Mouse (Mus musculus) MEL (cell line): Measurements from ENCODE around the gene Hoxd13.

Experiments used
- E2F4 ChIP-seq: IDR thresholded peaks from 2 replicates; pipeline ENCODE4 v1.6.1; 2011; ENCODE audit warnings: low read depth, low read length, improper control_type of control experiment, borderline replicate concordance
- POLR2A ChIP-seq, 2 experiments: IDR thresholded peaks; 2 replicates each; pipeline ENCODE4 v1.6.1; 2011 to 2012; ENCODE audit warnings: low read length in 2 of 2, mild to moderate bottlenecking in 2 of 2, control low read depth in 1 of 2, improper control_type of control experiment in 1 of 2, low read depth in 1 of 2, moderate library complexity in 1 of 2; ENCODE audit not compliant: control insufficient read depth in 1 of 2, insufficient read depth in 1 of 2, poor library complexity in 1 of 2

DNA sequence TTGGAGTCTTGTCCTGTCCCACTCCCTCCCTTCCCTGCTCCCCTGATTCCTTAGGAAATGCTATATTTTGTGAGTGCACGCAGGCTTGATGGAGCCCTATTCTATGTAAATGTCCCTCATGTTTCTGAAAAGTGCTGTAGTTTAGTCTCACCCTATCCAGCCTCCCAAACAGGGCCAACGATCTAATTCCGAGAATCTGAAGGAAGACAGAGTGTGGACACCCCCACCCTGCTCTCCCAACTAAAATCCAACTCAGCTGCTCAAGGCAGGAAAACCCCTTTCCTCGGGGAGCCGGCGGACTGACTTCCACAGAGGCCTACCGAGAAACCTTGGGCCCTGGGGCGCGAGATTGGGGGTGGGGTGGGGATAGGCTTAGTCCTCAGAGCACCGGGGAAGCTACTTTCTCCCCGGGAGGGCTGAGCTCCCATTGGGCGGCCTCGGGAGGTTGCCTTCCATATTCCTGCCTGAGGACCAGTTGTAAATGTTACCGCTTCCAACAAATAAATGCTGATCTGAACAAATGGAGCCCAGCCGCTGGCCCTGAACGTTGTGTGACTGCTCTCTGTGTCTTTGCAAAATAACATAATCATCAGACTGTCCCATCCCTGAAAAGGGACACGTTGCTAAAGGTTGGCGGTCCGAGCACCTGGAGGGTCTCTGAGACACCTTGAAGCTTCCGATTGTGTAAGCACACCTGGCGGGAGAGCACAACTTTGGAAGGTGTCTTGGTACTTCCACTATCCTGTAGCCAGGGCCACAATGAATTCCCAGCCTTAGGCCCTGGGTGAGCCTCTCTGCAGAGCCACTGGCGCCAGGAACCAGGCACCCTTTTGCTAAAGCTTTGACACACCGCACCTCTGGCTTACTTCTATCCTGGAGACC, 31.8 kb downstream of the Hoxd13 start:
- TF ChIP-seq POLR2A (IDR thresholded peaks at IDR 0.05; ENCODE audit: control insufficient read depth in 1 of 2, insufficient read depth in 1 of 2, low read depth in 1 of 2, low read length in 2 of 2, poor library complexity in 1 of 2): no peak
- TF ChIP-seq E2F4: no peak
